Mouse (Mus musculus): ENCODE measurements at regions not wholly inside any gene's neighbourhood (a gene's known extent, or its start where the extent isn't known, plus 50 kb on each side); places are given as distances from the start of the nearest gene placed in this dataset.

DNA sequence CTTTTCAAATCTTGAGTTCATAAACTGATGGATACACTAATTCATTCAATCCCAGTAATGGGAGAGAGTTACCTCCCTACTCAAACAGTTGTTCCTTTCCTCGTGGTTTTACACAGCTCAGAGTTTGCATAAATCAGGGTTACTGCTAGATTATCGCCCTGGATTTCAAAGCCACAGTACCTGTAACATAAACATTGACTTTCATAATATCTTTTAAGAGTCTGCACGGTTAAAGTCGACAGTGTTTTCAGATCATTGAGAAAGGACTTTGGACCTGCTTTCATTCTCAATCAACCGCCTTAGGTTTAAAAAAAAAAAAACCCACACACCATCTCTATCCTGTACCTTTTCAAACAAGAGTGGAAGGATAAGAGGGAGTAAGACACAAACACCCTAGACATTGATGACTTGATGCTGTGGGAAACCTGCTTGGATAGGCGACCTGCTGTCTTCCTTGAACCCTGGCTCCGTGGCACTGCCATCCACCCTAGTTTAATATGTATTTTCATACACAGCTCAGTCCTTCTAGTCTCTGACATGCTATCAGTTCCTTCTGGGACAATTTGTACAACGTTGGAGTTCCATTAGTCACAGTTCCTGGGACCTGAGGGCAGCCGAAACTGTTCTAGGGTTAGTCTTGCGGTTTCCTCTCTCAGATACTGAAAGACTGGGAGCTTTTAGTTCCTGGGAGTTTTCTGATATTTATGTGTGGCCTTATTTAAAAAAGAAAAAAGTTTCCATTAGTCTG is 179.3 kb downstream of the Rnf152 start:
- 82% methylated on average over 10 of the region's 10 CpGs for WGBS
- Histone ChIP-seq H3K4me2 (ENCODE audit: low read length) (no peak overlapping the region), H3K4me1 (ENCODE audit: control insufficient read depth, insufficient read depth, low read length) (0 out of 2 replicates have a peak, but pooled peaks cover 7% of the 10 kb centered on the region), H3K36me3 (ENCODE audit: control insufficient read depth, insufficient read depth, low read length) (no peaks in the 10 kb centered on the region), H3K9me3 (ENCODE audit: control insufficient read depth, low read length) (no peaks in the 10 kb centered on the region), H3K4me3 (replicated peaks; ENCODE audit: low read depth, low read length) (no peak overlapping the region), H3K9ac (replicated peaks; ENCODE audit: low read length) (no peak overlapping the region), H3K27me3 (ENCODE audit: control insufficient read depth, insufficient read depth, low read length) (no peaks in the 10 kb centered on the region), H3K27ac (replicated peaks; ENCODE audit: low read depth, low read length) (no peak overlapping the region)
- DNase-seq (no peak), ATAC-seq (ENCODE audit: low FRiP score, low TSS enrichment) (no peak)

DNA sequence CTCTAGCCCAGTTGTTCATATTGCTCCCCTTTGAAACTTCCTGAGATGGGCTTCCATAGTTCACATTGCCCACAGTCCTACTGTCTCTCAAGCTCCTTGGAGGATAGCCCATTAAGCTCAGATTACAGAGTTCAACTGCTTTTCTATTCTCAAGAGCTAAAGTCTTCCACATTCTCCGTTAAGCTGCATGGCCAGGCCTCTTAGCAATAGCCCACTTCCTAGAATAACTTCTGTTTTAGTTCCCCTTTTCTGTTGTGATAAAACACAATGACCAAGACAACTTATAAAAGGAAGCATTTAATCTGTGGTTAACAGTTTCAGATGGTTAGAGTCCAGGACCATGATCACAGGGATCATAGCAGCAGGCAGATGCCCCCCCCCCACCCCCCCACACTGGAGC is 185.5 kb downstream of the Rnf152 start:
- H3K4me2 ChIP-seq (ENCODE audit: low read length): no peak overlapping the region
- H3K36me3 ChIP-seq (ENCODE audit: control insufficient read depth, insufficient read depth, low read length): no peaks in the 10 kb centered on the region
- no peaks in the 10 kb centered on the region for H3K9me3 ChIP-seq (ENCODE audit: control insufficient read depth, low read length)
- no peak for DNase-seq
- H3K9ac ChIP-seq (replicated peaks; ENCODE audit: low read length): no peak overlapping the region
- no peak for ATAC-seq (ENCODE audit: low FRiP score, low TSS enrichment)
- H3K4me3 ChIP-seq (replicated peaks; ENCODE audit: low read depth, low read length): no peak overlapping the region
- H3K27ac ChIP-seq (replicated peaks; ENCODE audit: low read depth, low read length): no peak overlapping the region
- no peaks in the 10 kb centered on the region for H3K27me3 ChIP-seq (ENCODE audit: control insufficient read depth, insufficient read depth, low read length)
- H3K4me1 ChIP-seq (ENCODE audit: control insufficient read depth, insufficient read depth, low read length): no peaks in the 10 kb centered on the region
- WGBS: 76% methylated on average over 1 of the region's 1 CpGs

DNA sequence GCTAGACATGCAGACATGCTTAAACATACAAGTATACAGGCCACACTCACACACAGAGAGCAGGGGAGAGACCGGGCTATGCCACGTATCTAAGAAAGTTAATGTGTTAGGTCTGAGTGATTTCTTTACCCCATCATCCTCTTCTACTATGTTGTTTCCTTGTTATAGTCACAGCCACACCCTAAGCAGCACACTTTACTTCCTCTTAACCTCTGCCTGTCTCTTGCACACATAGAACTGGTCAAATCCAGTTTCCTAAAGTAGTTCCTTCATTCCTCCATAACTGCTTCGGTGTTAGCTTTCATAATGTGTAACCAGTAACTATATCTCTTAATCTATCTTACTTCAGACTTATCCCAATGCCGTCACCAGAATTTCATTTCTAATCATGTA is 186.4 kb downstream of the Rnf152 start:
- no peak overlapping the region for H3K27ac ChIP-seq (replicated peaks; ENCODE audit: low read depth, low read length)
- H3K4me3 ChIP-seq (replicated peaks; ENCODE audit: low read depth, low read length): no peak overlapping the region
- no peaks in the 10 kb centered on the region for H3K4me1 ChIP-seq (ENCODE audit: control insufficient read depth, insufficient read depth, low read length)
- H3K36me3 ChIP-seq (ENCODE audit: control insufficient read depth, insufficient read depth, low read length): no peaks in the 10 kb centered on the region
- no peak overlapping the region for H3K4me2 ChIP-seq (ENCODE audit: low read length)
- H3K27me3 ChIP-seq (ENCODE audit: control insufficient read depth, insufficient read depth, low read length): no peaks in the 10 kb centered on the region
- no peak for ATAC-seq (ENCODE audit: low FRiP score, low TSS enrichment)
- WGBS: 96% methylated on average over 4 of the region's 4 CpGs
- H3K9me3 ChIP-seq (ENCODE audit: control insufficient read depth, low read length): no peaks in the 10 kb centered on the region
- no peak for DNase-seq
- no peak overlapping the region for H3K9ac ChIP-seq (replicated peaks; ENCODE audit: low read length)

DNA sequence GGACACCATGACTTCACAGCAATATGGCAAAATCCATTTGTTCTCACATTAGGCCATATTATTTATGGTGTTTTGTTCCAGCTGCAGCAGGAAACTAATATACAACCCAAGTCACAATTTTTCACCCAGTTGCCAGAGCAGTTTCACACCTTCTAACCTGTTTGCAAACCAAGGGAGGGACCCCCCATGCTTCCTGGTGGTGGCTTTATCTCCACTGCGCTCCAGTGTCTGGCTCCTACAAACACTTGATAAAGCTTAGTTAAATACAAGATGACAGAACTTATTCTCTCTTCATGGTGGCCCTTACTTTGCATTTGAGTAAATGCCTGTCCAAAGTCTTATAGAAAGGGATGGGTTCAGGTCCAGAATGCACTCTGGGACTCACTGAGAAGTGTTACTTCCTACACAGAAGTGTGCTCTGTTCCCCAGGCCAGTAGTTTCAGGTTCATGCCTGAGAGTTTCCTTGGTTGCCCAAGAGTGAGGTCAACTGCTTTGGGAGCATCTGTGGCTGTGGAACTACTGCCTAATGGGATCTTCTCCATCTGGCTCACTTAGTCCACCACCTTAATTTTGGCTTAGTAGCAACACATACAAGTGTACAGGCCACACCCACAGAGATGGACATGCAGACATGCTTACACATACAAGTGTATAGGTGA is 186.9 kb downstream of the Rnf152 start:
- ATAC-seq (ENCODE audit: low FRiP score, low TSS enrichment) (no peak), DNase-seq (no peak)
- Histone ChIP-seq H3K4me3 (replicated peaks; ENCODE audit: low read depth, low read length) (no peak overlapping the region), H3K4me1 (ENCODE audit: control insufficient read depth, insufficient read depth, low read length) (no peaks in the 10 kb centered on the region), H3K27me3 (ENCODE audit: control insufficient read depth, insufficient read depth, low read length) (no peaks in the 10 kb centered on the region), H3K4me2 (ENCODE audit: low read length) (no peak overlapping the region), H3K27ac (replicated peaks; ENCODE audit: low read depth, low read length) (no peak overlapping the region), H3K36me3 (ENCODE audit: control insufficient read depth, insufficient read depth, low read length) (no peaks in the 10 kb centered on the region), H3K9ac (replicated peaks; ENCODE audit: low read length) (no peak overlapping the region), H3K9me3 (ENCODE audit: control insufficient read depth, low read length) (no peaks in the 10 kb centered on the region)
- WGBS: 81% methylated on average over 1 of the region's 1 CpGs

DNA sequence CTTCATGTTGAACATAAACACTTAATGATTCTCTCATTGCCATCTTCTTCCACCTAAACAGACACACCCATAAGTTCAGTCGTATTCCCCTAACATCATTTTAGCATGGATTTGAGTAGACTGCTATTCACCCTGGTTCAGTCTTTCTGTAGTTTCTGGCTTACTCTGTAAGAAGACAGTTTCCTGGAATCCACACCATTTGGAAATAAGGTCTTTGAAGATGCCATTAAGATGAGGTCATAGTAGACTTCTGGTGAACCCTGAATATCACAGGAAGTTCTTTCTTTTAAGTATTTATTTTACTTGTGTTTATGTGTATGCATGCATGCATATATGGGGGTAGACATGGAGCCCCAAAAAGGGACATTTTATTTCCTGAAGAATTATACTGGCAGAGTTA is 187.7 kb downstream of the Rnf152 start:
- no peaks in the 10 kb centered on the region for H3K36me3 ChIP-seq (ENCODE audit: control insufficient read depth, insufficient read depth, low read length)
- H3K4me1 ChIP-seq (ENCODE audit: control insufficient read depth, insufficient read depth, low read length): no peaks in the 10 kb centered on the region
- no peak overlapping the region for H3K4me2 ChIP-seq (ENCODE audit: low read length)
- H3K9ac ChIP-seq (replicated peaks; ENCODE audit: low read length): no peak overlapping the region
- DNase-seq (no peak), ATAC-seq (ENCODE audit: low FRiP score, low TSS enrichment) (no peak)
- no peaks in the 10 kb centered on the region for H3K9me3 ChIP-seq (ENCODE audit: control insufficient read depth, low read length)
- H3K27me3 ChIP-seq (ENCODE audit: control insufficient read depth, insufficient read depth, low read length): no peaks in the 10 kb centered on the region
- H3K27ac ChIP-seq (replicated peaks; ENCODE audit: low read depth, low read length): no peak overlapping the region
- 95% methylated on average over 1 of the region's 1 CpGs for WGBS
- no peak overlapping the region for H3K4me3 ChIP-seq (replicated peaks; ENCODE audit: low read depth, low read length)

DNA sequence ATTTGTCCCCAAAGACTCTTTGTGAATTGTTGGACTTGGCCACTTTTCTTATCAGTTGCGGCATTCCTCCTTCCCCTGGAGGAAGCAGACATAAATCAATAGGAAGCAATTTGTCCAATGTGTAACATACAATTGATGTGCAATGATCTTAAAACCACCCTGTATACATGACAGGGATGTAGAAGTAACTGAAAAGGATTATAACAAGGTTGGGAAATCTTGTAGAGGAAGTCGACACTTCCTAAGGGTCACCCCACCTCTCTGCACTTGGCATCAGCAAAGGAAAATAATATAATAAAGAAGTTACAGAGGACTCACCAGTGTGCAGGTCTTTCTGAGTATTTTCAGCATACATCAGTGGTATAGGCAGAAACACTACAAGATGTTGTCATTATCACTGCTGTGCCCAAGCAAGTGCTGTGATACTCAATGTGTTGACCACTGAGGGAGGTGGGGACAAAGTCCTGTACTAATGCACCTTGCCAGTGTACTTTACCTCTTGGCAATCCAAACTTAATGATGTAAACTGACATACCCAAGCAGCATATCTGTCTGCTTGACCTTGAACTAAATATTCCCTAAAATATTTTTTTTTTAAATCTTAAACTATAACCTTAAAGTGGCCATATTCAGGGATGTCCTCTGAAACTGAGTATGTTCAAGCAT is 198.9 kb downstream of the Rnf152 start:
- DNase-seq (no peak), ATAC-seq (ENCODE audit: low FRiP score, low TSS enrichment) (no peak)
- Histone ChIP-seq H3K36me3 (ENCODE audit: control insufficient read depth, insufficient read depth, low read length) (no peaks in the 10 kb centered on the region), H3K27me3 (ENCODE audit: control insufficient read depth, insufficient read depth, low read length) (no peaks in the 10 kb centered on the region), H3K4me3 (replicated peaks; ENCODE audit: low read depth, low read length) (no peak overlapping the region), H3K4me1 (ENCODE audit: control insufficient read depth, insufficient read depth, low read length) (no peaks in the 10 kb centered on the region), H3K9me3 (ENCODE audit: control insufficient read depth, low read length) (no peaks in the 10 kb centered on the region), H3K27ac (replicated peaks; ENCODE audit: low read depth, low read length) (no peak overlapping the region), H3K9ac (replicated peaks; ENCODE audit: low read length) (no peak overlapping the region), H3K4me2 (ENCODE audit: low read length) (no peak overlapping the region)
- WGBS: 90% methylated on average over 2 of the region's 2 CpGs

DNA sequence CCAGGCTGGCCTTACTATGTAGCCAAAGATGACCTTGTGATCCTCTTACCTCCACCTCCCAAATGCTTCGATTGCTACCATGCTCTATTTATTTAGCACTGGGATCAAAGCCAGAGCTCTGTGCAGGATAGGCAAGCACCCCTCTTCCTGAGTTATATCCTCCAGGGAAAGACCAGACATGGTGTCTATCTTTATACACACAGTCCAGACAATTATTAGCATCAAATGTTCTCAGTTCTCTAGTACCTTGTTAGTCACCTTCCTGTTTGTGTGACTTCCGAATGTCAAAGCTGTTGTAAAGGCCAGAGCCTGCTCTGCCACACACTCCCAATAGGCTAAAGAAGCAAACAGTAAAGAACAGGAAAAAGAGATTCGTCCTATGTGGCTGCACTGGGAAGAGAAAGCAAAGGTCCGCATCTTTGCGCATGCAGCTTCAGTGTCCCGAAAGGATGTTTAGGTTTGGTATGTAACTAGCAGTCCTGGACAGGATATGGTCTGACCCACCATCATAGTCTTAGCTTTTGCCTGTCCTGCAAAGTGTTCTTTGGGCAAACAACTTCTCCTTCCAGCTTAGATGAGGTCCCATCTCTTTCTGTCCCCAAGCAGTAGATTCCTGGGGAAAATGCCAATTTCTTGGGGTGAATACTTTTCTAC is 204.2 kb downstream of the Rnf152 start:
- no peak for ATAC-seq (ENCODE audit: low FRiP score, low TSS enrichment)
- peaks cover 7% of the 10 kb centered on the region for H3K4me1 ChIP-seq (ENCODE audit: control insufficient read depth, insufficient read depth, low read length)

DNA sequence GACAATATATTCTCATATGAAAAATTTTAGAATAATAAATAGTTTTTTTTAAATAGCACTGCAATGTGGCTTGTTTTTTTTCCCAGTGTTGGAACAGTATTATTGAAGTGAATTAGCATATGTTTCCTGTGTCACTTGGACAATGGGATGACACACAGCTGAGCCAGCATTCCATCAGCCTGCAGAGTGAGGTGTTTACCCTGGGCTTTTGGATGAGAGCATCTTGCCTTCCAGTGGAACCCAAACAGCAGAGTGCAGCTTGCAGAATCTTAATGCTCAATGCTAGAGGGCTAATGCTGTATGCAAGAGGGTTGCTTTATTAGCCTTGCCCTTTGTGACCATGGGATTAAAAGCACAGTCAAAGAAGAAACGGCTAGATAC is 205.1 kb downstream of the Rnf152 start:
- Histone ChIP-seq H3K4me1 (ENCODE audit: control insufficient read depth, insufficient read depth, low read length) (peaks cover 7% of the 10 kb centered on the region), H3K4me2 (ENCODE audit: low read length) (no peak overlapping the region), H3K27me3 (ENCODE audit: control insufficient read depth, insufficient read depth, low read length) (no peaks in the 10 kb centered on the region), H3K27ac (replicated peaks; ENCODE audit: low read depth, low read length) (no peak overlapping the region; the same call in 1 of the 2 replicates), H3K9ac (replicated peaks; ENCODE audit: low read length) (no peak overlapping the region), H3K4me3 (replicated peaks; ENCODE audit: low read depth, low read length) (no peak overlapping the region), H3K36me3 (ENCODE audit: control insufficient read depth, insufficient read depth, low read length) (no peaks in the 10 kb centered on the region), H3K9me3 (ENCODE audit: control insufficient read depth, low read length) (no peaks in the 10 kb centered on the region)
- peak; percentile 11 for DNase-seq
- 13% methylated on average over 1 of the region's 1 CpGs for WGBS
- no peak for ATAC-seq (ENCODE audit: low FRiP score, low TSS enrichment)

More for the DNA sequence above, 204.2 kb downstream of the Rnf152 start:
- no peak overlapping the region for H3K4me3 ChIP-seq (replicated peaks; ENCODE audit: low read depth, low read length)
- no peak overlapping the region for H3K27ac ChIP-seq (replicated peaks; ENCODE audit: low read depth, low read length)
- 92% methylated on average over 6 of the region's 6 CpGs for WGBS
- no peaks in the 10 kb centered on the region for H3K36me3 ChIP-seq (ENCODE audit: control insufficient read depth, insufficient read depth, low read length)
- no peak overlapping the region for H3K9ac ChIP-seq (replicated peaks; ENCODE audit: low read length)
- no peaks in the 10 kb centered on the region for H3K27me3 ChIP-seq (ENCODE audit: control insufficient read depth, insufficient read depth, low read length)
- no peaks in the 10 kb centered on the region for H3K9me3 ChIP-seq (ENCODE audit: control insufficient read depth, low read length)
- no peak overlapping the region for H3K4me2 ChIP-seq (ENCODE audit: low read length)
- no peak for DNase-seq
